Mouse (Mus musculus) kidney, embryonic 15.5 days (tissue): ENCODE measurements at regions not wholly inside any gene's neighbourhood (a gene's known extent, or its start where the extent isn't known, plus 50 kb on each side); places are given as distances from the start of the nearest gene placed in this dataset.

Experiments
- ATAC-seq: fragments of 200-750 bp; cut with Nextera tagmentation; replicated peaks from 2 replicates; pipeline ENCODE4 v1.8.0; 2017; ENCODE audit warnings: moderate TSS enrichment; ENCODE audit not compliant: low FRiP score
- H3K27ac ChIP-seq: fragments of 300-500 bp; sonication (generic); 2 replicates; pipeline ENCODE4 v1.5.1; 2015; ENCODE audit warnings: mild to moderate bottlenecking, inconsistent platforms
- H3K27me3 ChIP-seq: fragments of 300-500 bp; sonication (generic); 2 replicates; pipeline ENCODE4 v1.6.1; 2015; ENCODE audit warnings: inconsistent platforms
- H3K36me3 ChIP-seq: fragments of 300-500 bp; sonication (generic); 2 replicates; pipeline ENCODE4 v1.6.1; 2015; ENCODE audit warnings: inconsistent platforms
- H3K4me1 ChIP-seq: fragments of 300-500 bp; sonication (generic); 2 replicates; pipeline ENCODE4 v1.6.1; 2015; ENCODE audit warnings: inconsistent platforms
- H3K4me2 ChIP-seq: fragments of 300-500 bp; sonication (generic); 2 replicates; pipeline ENCODE4 v1.6.1; 2015; ENCODE audit warnings: moderate library complexity, mild to moderate bottlenecking, inconsistent platforms
- H3K4me3 ChIP-seq: fragments of 300-500 bp; sonication (generic); replicated peaks from 2 replicates; pipeline ENCODE4 v1.5.1; 2015; ENCODE audit warnings: mild to moderate bottlenecking, inconsistent platforms
- H3K9ac ChIP-seq: fragments of 300-500 bp; sonication (generic); 2 replicates; pipeline ENCODE4 v1.6.1; 2015; ENCODE audit warnings: mild to moderate bottlenecking, inconsistent platforms
- H3K9me3 ChIP-seq: fragments of 300-500 bp; sonication (generic); replicated peaks from 2 replicates; pipeline ENCODE4 v1.6.1; 2016; ENCODE audit warnings: inconsistent platforms
- WGBS: fragments of 180-500 bp; shearing (Covaris S2); methylation state at CpG from one replicate; pipeline ENCODE4 v1.1.7; 2015; ENCODE audit warnings: mixed read lengths; 5-methylcytosine and 5-hydroxymethylcytosine counted together

- Histone ChIP-seq H3K4me1 (peaks cover 15% of the 10 kb centered on the region), H3K36me3 (no peaks in the 10 kb centered on the region), H3K9me3 (no peaks in the 10 kb centered on the region), H3K27ac (0 out of 2 replicates have a peak overlapping the region, but pooled peaks have one; percentile 15), H3K9ac (no peak overlapping the region), H3K27me3 (no peaks in the 10 kb centered on the region), H3K4me3 (no peak overlapping the region), H3K4me2 (no peak overlapping the region)
- no peak for ATAC-seq
- 62% methylated on average over 5 of the region's 5 CpGs for WGBS
Observed at GRCm38 (mm10) chr12:29090451-29090850, 338.8 kb downstream of the Eipr1 start.

- no peak for ATAC-seq
- peaks cover 21% of the 10 kb centered on the region for H3K4me1 ChIP-seq
- no peaks in the 10 kb centered on the region for H3K36me3 ChIP-seq
- 28% methylated on average over 1 of the region's 1 CpGs for WGBS
- H3K27ac ChIP-seq, result peak overlapping the region; percentile 61; the same call in 1 of the 2 replicates
- peak overlapping the region; percentile 50 for H3K4me2 ChIP-seq
- H3K9me3 ChIP-seq, result no peaks in the 10 kb centered on the region
- H3K4me3 ChIP-seq, result 0 out of 2 replicates have a peak overlapping the region, but pooled peaks have one; percentile 4
- no peak overlapping the region for H3K9ac ChIP-seq
- no peaks in the 10 kb centered on the region for H3K27me3 ChIP-seq
Observed at GRCm38 (mm10) chr12:29095406-29096032, 343.9 kb downstream of the Eipr1 start.

- peak overlapping the region; percentile 50 for H3K4me2 ChIP-seq
- H3K9me3 ChIP-seq, result no peaks in the 10 kb centered on the region
- H3K27ac ChIP-seq, result peak overlapping the region; percentile 61
- H3K4me1 ChIP-seq, result peaks cover 21% of the 10 kb centered on the region
- no peaks in the 10 kb centered on the region for H3K27me3 ChIP-seq
- H3K36me3 ChIP-seq, result no peaks in the 10 kb centered on the region
- H3K4me3 ChIP-seq, result 0 out of 2 replicates have a peak overlapping the region, but pooled peaks have one; percentile 4
- ATAC-seq, result peak; percentile 82
- 5% methylated on average over 16 of the region's 16 CpGs for WGBS
- no peak overlapping the region for H3K9ac ChIP-seq
Observed at GRCm38 (mm10) chr12:29096033-29096913, 344.7 kb downstream of the Eipr1 start.

- WGBS, result 63% methylated on average over 3 of the region's 3 CpGs
- no peaks in the 10 kb centered on the region for H3K36me3 ChIP-seq
- no peak for ATAC-seq
- no peak overlapping the region for H3K27ac ChIP-seq
- H3K4me3 ChIP-seq, result no peak overlapping the region
- no peak overlapping the region for H3K9ac ChIP-seq
- peaks cover 17% of the 10 kb centered on the region for H3K4me1 ChIP-seq
- H3K4me2 ChIP-seq, result no peak overlapping the region
- H3K27me3 ChIP-seq, result no peaks in the 10 kb centered on the region
- H3K9me3 ChIP-seq, result no peaks in the 10 kb centered on the region
Observed at GRCm38 (mm10) chr12:29100042-29100570, 348.5 kb downstream of the Eipr1 start.

GRCm38 (mm10) chr12:29106893-29107719, 355.5 kb downstream of the Eipr1 start:
- 80% methylated on average over 16 of the region's 16 CpGs for WGBS
- Histone ChIP-seq H3K36me3 (no peaks in the 10 kb centered on the region), H3K4me3 (no peak overlapping the region), H3K27me3 (no peaks in the 10 kb centered on the region), H3K4me1 (no peaks in the 10 kb centered on the region), H3K4me2 (no peak overlapping the region), H3K9me3 (no peaks in the 10 kb centered on the region), H3K27ac (no peak overlapping the region), H3K9ac (no peak overlapping the region)
- no peak for ATAC-seq

- Histone ChIP-seq H3K9me3 (no peaks in the 10 kb centered on the region), H3K27me3 (no peaks in the 10 kb centered on the region), H3K9ac (no peak overlapping the region), H3K36me3 (no peaks in the 10 kb centered on the region), H3K27ac (no peak overlapping the region), H3K4me3 (no peak overlapping the region), H3K4me1 (no peaks in the 10 kb centered on the region), H3K4me2 (no peak overlapping the region)
- ATAC-seq, result no peak
- WGBS, result 87% methylated on average over 3 of the region's 3 CpGs
Observed at GRCm38 (mm10) chr12:29107720-29108051, 356.1 kb downstream of the Eipr1 start.

GRCm38 (mm10) chr12:29118336-29118735, 366.7 kb downstream of the Eipr1 start:
- Histone ChIP-seq H3K27ac (no peak overlapping the region), H3K9ac (no peak overlapping the region), H3K27me3 (no peaks in the 10 kb centered on the region), H3K9me3 (no peaks in the 10 kb centered on the region), H3K4me1 (no peaks in the 10 kb centered on the region), H3K36me3 (no peaks in the 10 kb centered on the region), H3K4me3 (no peak overlapping the region), H3K4me2 (no peak overlapping the region)
- 51% methylated on average over 2 of the region's 2 CpGs for WGBS
- no peak for ATAC-seq

- H3K4me2 ChIP-seq, result no peak overlapping the region
- H3K9ac ChIP-seq, result no peak overlapping the region
- H3K4me1 ChIP-seq, result no peaks in the 10 kb centered on the region
- H3K4me3 ChIP-seq, result no peak overlapping the region
- ATAC-seq, result no peak
- no peaks in the 10 kb centered on the region for H3K9me3 ChIP-seq
- WGBS, result 85% methylated on average over 2 of the region's 2 CpGs
- no peaks in the 10 kb centered on the region for H3K27me3 ChIP-seq
- no peak overlapping the region for H3K27ac ChIP-seq
- no peaks in the 10 kb centered on the region for H3K36me3 ChIP-seq
Observed at GRCm38 (mm10) chr12:29121159-29121558, 369.6 kb downstream of the Eipr1 start.

- Histone ChIP-seq H3K9me3 (no peaks in the 10 kb centered on the region), H3K9ac (no peak overlapping the region), H3K4me3 (no peak overlapping the region), H3K27me3 (no peaks in the 10 kb centered on the region), H3K4me1 (no peaks in the 10 kb centered on the region), H3K27ac (no peak overlapping the region), H3K36me3 (no peaks in the 10 kb centered on the region), H3K4me2 (no peak overlapping the region)
- ATAC-seq, result no peak
- WGBS, result 73% methylated on average over 4 of the region's 4 CpGs
Observed at GRCm38 (mm10) chr12:29122931-29123330, 371.3 kb downstream of the Eipr1 start.

GRCm38 (mm10) chr12:29124079-29124668, 372.6 kb downstream of the Eipr1 start:
- ATAC-seq, result peak; percentile 52
- Histone ChIP-seq H3K36me3 (no peaks in the 10 kb centered on the region), H3K27me3 (no peaks in the 10 kb centered on the region), H3K27ac (no peak overlapping the region), H3K4me1 (no peaks in the 10 kb centered on the region), H3K4me2 (no peak overlapping the region), H3K9me3 (no peaks in the 10 kb centered on the region), H3K4me3 (no peak overlapping the region), H3K9ac (no peak overlapping the region)
- WGBS, result 19% methylated on average over 7 of the region's 7 CpGs

GRCm38 (mm10) chr12:29128844-29129243, 377.2 kb downstream of the Eipr1 start:
- no peaks in the 10 kb centered on the region for H3K27me3 ChIP-seq
- H3K4me2 ChIP-seq, result no peak overlapping the region
- H3K9ac ChIP-seq, result no peak overlapping the region
- H3K27ac ChIP-seq, result no peak overlapping the region
- ATAC-seq, result no peak; the same call in 1 of the 2 replicates
- H3K9me3 ChIP-seq, result no peaks in the 10 kb centered on the region
- H3K4me3 ChIP-seq, result no peak overlapping the region
- no peaks in the 10 kb centered on the region for H3K4me1 ChIP-seq
- H3K36me3 ChIP-seq, result no peaks in the 10 kb centered on the region
- 42% methylated on average over 10 of the region's 10 CpGs for WGBS
